Mouse (Mus musculus): ENCODE measurements at regions not wholly inside any gene's neighbourhood (a gene's known extent, or its start where the extent isn't known, plus 50 kb on each side); places are given as distances from the start of the nearest gene placed in this dataset.

DNA sequence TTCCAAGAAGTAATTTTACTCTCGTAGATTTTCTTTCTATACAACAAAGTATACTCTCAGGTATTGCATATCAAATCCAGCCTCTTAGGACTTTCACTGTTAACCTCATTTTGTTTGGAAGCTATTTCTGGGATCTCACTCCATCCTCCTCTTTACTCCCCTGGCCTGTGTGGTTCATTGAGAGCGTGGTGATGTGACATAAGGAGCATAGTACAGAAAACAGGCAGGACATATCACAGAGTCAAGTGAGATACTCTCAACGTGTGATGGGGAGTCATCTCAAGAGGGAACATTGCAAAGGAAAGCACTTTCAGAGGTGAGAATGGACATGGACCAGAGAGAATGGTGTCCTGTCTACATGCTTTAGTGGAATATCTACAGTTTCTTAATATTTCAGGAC is 297.8 kb upstream of the Pitrm1 start:
- intact Hi-C loops (cut with DNase I; ENCODE audit: low total_unique reads), result no loop called here

DNA sequence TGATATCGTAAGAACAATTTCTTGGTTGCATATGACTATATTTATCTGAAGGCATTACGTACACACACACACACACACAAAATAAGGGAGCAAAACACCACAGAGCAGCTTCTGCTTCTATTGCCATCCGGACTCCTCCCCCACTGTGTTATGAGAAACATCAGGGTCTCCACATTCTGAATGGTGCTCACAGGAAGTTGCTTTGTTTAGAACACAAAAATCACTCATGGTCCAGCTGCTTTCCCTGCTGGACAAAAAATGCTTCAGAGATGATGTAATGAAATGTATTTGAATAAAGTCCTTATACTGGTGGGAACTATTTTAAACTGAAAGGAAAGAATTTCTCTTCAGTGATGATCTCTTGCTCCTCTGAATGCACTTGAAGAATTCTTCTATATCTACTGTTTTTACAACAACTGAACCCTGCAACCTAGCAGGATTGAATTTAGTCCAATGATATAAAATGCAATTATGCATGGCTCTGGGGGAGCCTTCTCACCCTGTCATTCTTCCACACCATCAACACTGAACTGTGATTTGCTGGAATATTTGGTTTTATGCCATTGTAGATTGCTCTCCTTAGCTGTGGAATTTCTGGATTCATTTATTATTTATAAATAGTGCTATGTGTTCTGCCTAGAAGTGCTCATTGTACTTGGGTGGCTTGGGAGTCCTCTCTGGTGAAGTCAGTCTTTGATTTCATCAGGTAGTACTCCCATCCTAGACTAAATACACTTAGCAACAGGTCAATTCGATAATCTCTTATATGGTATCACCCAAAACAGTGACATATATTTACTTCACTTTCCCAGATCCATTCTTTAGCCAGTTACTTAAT is 296.7 kb upstream of the Pitrm1 start:
- DNase-seq, result no peak

More for the DNA sequence above, 297.8 kb upstream of the Pitrm1 start:
- no peak for DNase-seq

DNA sequence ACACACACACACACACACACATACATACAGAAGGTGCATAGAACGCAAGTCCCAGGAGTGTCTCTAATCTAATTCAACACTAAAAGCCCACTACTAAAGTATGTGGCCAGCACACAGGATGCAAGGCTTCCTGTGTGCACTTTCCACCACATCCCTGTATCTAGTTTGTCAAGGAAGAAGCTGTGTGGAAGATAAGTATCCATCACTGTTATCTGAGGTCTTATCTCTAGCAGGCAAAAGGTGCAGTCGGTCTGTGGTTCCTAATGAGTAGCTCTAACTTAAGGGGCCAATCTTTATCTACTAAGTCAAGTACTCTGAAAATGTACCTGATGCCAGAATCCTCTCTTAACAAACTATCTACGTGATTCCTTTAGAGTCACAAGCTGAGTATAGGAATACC is 295.8 kb upstream of the Pitrm1 start:
- DNase-seq, result no peak
- intact Hi-C loops (cut with DNase I; ENCODE audit: low total_unique reads), result no loop called here

More for the DNA sequence above, 296.7 kb upstream of the Pitrm1 start:
- intact Hi-C loops (cut with DNase I; ENCODE audit: low total_unique reads), result no loop called here

DNA sequence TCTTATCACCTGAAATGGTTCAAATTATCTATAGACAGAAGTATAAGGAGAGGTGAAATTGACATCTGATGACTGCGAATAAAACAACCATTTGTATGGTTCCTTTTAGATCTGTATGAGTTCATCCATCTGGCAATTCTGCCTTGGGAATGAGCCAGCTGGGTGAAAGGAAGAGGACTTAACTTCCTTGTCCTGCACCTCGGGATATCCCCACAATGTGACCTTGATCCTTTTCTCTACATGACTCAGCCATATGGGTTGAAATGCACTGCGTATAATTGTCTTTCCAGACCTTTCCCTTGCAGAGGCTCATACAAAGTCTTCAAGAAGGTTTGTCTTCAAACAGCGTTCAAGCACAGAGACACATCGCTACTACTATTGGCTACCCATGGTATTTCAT is 292.6 kb upstream of the Pitrm1 start:
- intact Hi-C loops (cut with DNase I; ENCODE audit: low total_unique reads), result no loop called here
- no peak for DNase-seq

DNA sequence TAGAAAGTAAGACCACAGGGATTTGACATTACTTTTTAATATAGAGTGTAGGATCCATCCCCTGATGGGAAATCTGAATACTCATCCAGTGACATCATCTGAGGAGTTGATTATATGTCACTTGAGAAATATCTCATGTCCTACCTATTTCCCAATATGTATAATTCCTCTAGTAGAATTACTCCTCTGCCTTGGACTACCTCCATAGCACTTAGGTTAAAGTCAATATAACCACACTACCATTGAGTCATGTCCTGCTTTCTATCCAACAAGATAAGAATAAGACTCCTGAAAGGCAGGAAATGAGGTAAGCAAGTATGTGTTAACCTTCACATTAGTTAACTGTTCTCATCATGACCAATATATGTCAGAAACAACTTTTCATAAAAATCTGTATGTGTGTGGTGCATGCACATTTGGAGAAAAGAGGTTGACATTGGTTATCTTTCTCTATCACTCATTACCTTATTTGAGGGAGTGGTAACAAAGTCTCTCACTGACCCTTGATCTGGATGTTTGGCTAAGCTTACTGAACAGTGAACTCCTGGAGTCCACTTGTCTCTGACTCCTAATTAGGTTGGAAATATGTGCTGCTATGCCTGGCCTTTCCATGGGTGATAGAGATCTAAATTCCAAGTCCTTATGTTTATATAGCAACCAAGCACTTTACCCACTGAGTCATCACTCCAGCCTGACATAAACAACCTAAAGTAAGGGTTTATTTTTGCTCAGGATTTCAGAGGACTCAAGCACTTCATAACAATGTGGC is 292.0 kb upstream of the Pitrm1 start:
- intact Hi-C loops (cut with DNase I; ENCODE audit: low total_unique reads), result no loop called here
- DNase-seq, result no peak

DNA sequence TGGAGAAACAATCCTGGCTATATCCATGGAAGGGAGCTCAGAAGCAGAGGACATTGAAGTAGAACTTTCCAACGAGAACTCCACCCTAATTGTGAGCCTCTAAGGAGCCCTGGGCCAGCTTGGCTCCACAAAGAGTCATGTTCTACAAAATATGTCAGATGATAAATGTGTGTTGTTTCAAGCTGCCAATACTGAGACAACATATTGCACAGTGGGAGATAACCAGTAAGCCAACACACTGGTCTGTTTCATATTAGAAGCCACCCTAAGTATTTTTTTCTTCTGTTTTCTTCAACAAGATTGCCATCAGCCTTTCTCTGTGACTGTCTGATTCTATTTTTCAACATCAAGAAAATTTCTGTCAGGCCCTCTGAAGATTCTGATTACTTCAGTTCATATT is 289.5 kb upstream of the Pitrm1 start:
- no peak for DNase-seq
- intact Hi-C loops (cut with DNase I; ENCODE audit: low total_unique reads), result no loop called here

DNA sequence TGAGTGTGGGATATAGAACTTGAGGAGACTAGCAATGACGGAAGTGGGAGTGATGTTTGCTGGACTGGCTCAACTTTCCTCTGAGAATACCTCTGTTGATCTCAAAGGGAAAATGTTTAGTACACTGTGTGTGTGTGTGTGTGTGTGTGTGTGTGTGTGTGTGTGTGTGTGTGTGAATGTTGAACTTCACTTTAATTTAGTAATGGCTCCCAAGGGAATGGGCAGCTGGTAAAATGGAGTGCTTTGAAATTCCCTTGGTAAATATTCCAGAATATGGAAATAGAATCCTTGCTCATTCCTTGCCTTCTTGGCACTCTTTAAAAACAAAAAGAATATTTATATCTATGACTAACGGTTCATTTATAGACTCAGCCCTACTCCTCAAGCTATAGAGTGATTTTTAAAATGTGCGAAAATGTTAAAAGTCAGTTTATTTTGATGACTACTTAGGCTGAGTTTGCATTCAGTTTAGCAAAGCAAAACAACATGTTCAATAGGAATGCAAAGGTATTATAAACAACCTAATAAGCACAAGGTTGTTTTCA is 287.6 kb upstream of the Pitrm1 start:
- no peak for DNase-seq
- intact Hi-C loops (cut with DNase I; ENCODE audit: low total_unique reads), result no loop called here

DNA sequence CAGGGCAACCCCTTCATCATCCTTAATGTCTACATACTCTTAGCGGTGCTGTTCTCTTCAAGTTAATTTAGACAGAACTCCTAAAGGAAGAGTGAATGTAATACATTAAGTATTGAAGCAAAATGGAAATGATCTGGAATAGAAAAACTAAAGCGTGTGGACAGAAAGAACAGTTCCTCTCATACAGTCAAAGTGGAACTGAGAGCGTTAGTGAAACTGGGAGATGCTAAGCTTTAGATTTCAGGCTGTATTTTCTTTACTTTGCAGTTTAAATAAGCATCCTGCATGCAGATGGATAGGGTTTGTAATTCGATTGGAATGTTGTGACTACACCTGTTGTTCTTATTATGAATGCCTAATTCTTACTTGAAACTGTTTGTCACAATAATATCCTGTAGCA is 286.5 kb upstream of the Pitrm1 start:
- no peak for DNase-seq
- intact Hi-C loops (cut with DNase I; ENCODE audit: low total_unique reads), result no loop called here

DNA sequence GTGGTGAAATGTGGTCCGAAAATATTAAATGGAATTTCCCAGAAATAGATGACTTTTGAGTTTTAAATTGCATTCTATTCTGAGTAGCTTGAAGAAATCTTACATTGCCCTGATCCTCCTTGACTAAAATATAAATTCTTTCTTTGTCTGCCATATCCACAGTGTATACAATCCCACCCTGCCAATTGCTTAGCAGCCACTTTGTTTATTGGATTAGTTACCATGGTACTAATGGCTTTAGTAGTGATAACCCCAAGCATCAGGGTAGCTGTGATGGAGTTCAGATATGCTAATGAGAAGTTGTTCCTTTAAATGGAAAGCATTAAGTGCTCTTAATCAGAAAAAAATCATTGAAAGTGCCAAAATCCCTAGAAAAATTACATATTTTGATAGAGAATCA is 277.4 kb upstream of the Pitrm1 start:
- DNase-seq, result no peak
- intact Hi-C loops (cut with DNase I; ENCODE audit: low total_unique reads), result no loop called here

DNA sequence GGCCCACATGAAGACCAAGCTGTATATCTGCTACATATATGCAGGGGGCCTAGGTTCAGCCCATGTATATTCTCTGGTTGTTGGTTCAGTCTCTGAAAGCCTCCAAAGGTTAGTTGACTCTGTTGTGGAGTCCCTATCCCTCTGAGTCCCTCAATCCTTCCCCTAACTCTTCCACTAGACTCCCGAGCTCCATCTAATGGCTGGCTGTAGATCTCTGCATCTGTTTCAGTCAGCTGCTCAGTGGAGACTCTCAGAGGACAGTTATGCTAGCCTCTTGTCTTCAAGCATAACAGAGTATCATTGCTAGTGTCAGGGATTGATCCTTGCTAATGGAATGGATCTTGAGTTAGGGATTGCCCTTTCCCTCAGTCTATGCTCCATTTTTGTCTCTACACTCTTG is 275.0 kb upstream of the Pitrm1 start:
- intact Hi-C loops (cut with DNase I; ENCODE audit: low total_unique reads), result no loop called here
- no peak for DNase-seq

DNA sequence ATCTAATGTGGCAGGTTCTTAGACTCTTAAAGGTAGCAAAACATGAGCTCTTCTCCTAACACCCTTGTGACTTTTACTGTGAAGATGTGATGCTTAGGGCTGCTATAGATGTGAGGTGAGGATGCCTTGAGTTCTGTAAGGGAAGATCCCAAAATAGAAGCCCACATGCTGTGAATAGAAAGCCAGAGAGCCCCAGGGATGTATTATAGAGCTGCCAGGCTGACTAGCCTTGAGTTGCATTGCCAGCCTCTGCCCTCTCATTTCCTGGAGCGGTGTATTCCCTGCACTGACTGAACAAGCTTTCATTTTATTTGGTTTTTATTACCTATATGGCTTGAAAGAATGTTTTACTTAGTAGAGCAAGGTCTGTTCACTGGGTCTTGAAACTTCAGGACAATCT is 267.9 kb upstream of the Pitrm1 start:
- DNase-seq, result no peak
- intact Hi-C loops (cut with DNase I; ENCODE audit: low total_unique reads), result no loop called here

DNA sequence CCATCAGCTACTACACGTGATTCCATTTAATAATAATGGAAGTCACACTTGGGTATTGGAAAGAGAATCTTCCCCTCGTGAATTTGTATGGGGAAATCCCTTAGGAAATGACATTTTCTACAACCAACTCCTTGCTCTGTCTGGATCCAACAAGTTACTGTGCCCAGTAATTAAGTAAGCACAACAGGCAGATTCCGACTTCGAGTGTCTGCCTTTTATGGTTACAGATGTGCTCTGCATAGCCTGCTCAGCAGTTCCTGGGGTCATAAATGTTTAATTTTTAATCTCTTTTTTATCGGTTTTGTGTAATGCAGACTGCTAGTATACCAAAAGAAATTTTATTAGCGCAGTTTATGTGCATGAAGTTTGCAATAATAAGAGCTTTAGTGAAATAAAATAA is 259.8 kb upstream of the Pitrm1 start:
- no peak for DNase-seq
- intact Hi-C loops (cut with DNase I; ENCODE audit: low total_unique reads), result no loop called here

DNA sequence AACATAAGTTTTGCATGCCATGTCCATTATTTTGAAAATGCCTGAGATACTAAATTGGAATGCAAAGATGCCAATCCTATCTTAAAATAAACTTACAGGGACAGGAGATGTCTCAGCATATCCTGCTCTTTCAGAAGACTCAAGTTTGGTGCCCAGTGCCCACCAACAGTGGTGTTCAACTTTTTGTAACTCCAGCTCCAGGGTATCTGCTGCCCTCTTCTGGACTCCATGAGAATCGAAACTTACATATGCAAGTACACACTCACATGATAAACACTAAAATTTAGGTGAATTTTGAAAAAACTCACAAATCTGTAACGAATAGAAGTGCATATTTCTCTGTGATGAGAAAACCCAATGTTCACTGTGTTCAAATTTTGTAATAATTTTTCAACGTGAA is 255.9 kb upstream of the Pitrm1 start:
- no peak for DNase-seq
- intact Hi-C loops (cut with DNase I; ENCODE audit: low total_unique reads), result no loop called here

DNA sequence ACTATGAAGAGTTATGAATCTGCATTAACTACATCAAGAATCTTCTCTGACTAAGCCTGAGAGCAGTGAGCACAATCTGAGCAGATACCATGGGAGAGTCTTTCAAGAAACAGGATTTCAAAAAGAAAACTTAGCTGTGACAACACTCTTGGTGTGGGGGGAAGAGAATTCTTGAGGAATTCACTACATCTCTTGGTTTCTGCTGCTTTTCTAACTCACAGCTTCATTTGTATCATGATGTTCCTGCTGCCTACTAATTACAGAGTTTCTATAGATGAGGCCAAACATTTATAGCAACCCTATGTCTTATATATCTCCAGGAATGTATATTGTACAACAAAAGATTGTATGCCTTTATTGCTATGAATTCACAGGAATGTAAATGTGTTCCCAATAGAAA is 242.2 kb upstream of the Pitrm1 start:
- intact Hi-C loops (cut with DNase I; ENCODE audit: low total_unique reads), result no loop called here
- DNase-seq, result no peak

DNA sequence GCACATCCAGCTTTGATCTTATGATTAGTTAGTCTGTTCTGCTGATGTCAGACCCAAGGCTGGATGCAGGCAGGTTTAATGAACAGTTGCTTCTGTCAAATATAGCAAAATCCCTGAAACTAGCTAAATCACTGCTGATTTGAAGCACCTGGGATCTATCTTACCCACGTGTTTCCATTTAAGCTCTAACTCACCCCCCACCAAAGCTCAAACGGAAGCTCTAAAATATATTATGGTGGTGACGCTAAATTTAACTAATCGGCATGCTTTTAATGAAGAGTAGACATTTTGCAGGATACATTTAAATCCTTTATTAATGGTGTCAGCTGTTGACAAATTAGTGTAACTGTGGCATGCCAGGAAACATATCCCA is 241.3 kb upstream of the Pitrm1 start:
- no peak for DNase-seq
- intact Hi-C loops (cut with DNase I; ENCODE audit: low total_unique reads), result no loop called here

DNA sequence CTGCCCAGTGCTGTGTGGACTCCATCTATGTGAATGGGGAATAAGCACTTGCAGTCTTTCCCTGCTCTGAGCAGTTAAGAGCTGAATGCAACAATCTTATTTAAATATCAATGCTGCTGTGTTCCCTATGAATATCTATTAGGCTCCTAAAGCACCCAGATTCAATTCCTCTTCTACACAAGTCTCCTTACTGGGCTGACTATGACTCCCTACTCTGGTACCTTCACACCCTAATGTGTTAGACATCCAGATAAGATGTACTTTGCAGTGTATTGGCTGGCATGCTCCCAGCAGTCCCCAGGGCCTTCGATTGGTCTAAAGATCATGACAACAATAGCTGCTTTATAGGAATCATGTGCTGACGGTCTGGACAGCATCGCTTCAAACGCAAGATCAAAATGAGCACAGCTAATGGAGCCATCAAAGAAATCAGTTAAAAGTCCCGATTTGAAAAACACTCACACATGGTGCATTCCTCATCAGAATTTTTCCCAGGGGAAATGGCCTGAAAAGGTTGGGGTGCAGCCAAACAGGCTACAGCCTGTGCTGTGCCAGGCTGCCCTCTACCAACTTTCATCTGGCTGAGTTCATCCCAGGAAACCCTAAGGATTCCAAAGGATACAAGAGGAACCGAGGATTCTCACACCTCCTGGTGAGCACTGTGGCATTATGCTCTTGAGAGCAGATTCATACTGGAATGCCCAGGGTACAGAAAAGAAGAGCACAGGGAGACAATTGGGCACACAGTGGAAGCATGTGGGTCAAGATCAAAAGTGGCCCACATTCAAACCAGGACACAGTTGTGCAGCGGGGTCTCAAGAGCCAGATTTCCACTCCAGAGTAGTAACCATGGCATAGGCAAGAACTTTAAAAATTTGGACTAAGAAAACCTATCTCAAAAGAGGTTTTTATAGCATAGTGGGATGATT is 240.7 kb upstream of the Pitrm1 start:
- intact Hi-C loops (cut with DNase I; ENCODE audit: low total_unique reads), result no loop called here
- no peak for DNase-seq

DNA sequence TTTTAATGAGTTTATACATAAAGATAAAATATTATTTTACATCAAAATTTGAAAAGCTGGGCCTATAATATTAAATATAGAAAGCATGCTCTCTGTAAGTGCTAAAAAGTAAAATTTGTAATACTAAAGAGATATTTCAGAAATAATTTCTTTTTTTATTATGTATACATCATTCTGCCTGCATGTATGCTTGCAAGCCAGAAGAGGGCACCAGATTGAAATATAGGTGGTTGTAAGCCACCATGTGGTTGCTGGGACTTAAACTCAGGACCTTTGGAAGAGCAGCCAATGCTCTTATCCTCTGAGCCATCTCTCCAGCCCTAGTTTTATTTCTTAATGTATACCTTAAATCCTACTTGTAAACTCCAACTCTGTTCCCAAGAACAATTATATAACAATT is 231.7 kb upstream of the Pitrm1 start:
- no peak for DNase-seq
- intact Hi-C loops (cut with DNase I; ENCODE audit: low total_unique reads), result no loop called here

DNA sequence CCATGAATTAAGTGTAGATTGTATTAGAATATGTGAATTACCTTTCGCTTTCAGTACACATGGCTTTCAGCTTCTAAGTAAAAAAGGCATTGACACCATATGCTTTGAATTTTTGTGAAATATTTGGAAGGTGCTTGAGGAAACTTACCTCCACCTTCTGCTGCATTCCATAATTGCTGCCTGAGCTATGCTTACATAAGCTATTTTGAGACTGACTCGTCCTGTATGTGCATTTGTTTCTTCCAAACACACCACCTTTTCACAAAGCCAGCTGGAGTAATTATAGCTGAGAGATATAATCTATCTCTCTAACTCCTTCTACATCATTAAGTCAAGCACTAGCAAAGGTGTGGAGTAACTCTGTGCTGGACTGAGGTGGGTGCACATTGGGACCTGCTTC is 224.0 kb upstream of the Pitrm1 start:
- intact Hi-C loops (cut with DNase I; ENCODE audit: low total_unique reads), result no loop called here
- no peak for DNase-seq

DNA sequence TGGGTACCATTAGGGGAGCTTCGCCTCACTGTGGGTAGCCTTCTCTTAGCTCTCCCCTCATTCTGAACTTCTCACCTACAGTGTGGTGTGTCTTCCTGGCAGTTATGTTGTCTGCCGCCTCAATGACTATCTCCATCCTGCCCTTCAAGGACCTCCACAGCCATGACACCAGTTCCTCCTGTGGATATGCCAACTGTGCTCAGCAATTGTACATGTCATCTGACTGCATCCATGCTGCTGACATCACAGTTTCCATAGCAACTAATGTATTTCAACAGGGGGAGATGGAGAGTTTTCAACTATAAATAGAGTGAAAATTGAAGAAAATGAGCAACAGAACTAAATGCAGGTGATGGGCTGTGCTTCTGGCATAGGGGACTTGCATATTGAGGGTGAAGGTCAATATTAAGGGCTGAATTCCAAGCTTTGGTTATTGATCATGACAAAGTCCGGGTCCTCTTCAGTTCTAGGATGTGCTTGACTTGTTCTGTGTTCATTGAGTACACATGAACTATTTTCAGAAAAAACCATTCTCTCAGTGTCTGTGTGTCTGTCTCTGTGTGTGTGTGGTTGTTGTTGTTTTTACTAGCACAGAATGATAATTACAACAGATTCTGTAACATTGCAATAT is 217.5 kb upstream of the Pitrm1 start:
- no peak for DNase-seq
- intact Hi-C loops (cut with DNase I; ENCODE audit: low total_unique reads), result no loop called here
